Mouse (Mus musculus) embryonic facial prominence, embryonic 15.5 days (tissue): ENCODE results near the gene Slc44a1. TPM values are rescaled to one million over a fixed set of nuclear protein-coding genes. Genes with fewer than 3 reads are reported as not detected.

Source experiments
- ATAC-seq: fragments of 200-750 bp; cut with Nextera tagmentation; 2 replicates; pipeline ENCODE4 v1.8.0; 2017; ENCODE audit warnings: low read depth, moderate TSS enrichment; ENCODE audit not compliant: insufficient number of reproducible peaks, low FRiP score, low TSS enrichment
- H3K27ac ChIP-seq: fragments of 300-500 bp; sonication (generic); replicated peaks from 2 replicates; pipeline ENCODE4 v1.5.1; 2015; ENCODE audit warnings: mild to moderate bottlenecking, inconsistent platforms
- H3K27me3 ChIP-seq: fragments of 300-500 bp; sonication (generic); 2 replicates; pipeline ENCODE4 v1.6.1; 2015; ENCODE audit warnings: inconsistent platforms
- H3K36me3 ChIP-seq: fragments of 300-500 bp; sonication (generic); 2 replicates; pipeline ENCODE4 v1.6.1; 2015; ENCODE audit warnings: mild to moderate bottlenecking, inconsistent platforms
- H3K4me1 ChIP-seq: fragments of 300-500 bp; sonication (generic); 2 replicates; pipeline ENCODE4 v1.6.1; 2015; ENCODE audit warnings: inconsistent platforms
- H3K4me2 ChIP-seq: fragments of 300-500 bp; sonication (generic); replicated peaks from 2 replicates; pipeline ENCODE4 v1.6.1; 2015; ENCODE audit warnings: mild to moderate bottlenecking, inconsistent platforms
- H3K4me3 ChIP-seq: fragments of 300-500 bp; sonication (generic); replicated peaks from 2 replicates; pipeline ENCODE4 v1.5.1; 2015; ENCODE audit warnings: mild to moderate bottlenecking, inconsistent platforms
- H3K9ac ChIP-seq: fragments of 300-500 bp; sonication (generic); 2 replicates; pipeline ENCODE4 v1.6.1; 2015; ENCODE audit warnings: inconsistent platforms
- H3K9me3 ChIP-seq: fragments of 300-500 bp; sonication (generic); replicated peaks from 2 replicates; pipeline ENCODE4 v1.6.1; 2016; ENCODE audit warnings: inconsistent platforms
- WGBS: fragments of 180-500 bp; shearing (Covaris S2); methylation state at CpG from one replicate; pipeline ENCODE4 v1.1.7; 2015; 5-methylcytosine and 5-hydroxymethylcytosine counted together
- polyA plus RNA-seq: library from polyadenylated mRNA; unstranded; fragments of >200 nt; fragmentation: Nextera tagmentation; extraction: Ambion mirVana; gene quantifications from 2 replicates; pipeline ENCODE4 v1.2.1, GENCODE M21; 2015

Gene Slc44a1
- polyA plus RNA-seq = 47.9 and 48.2 TPM in 2 replicates

GRCm38 (mm10) chr4:53440010-53440815 lies at the start of gene Slc44a1:
TSS of gene Slc44a1 (plus strand) at chr4:53440413.
- Histone ChIP-seq H3K27ac (peak within 1 kb of the TSS; percentile 87), H3K4me1 (peaks cover 29% of the 10 kb centered on the region), H3K27me3 (no peaks in the 10 kb centered on the region), H3K36me3 (no peaks in the 10 kb centered on the region), H3K4me3 (peak within 1 kb of the TSS; percentile 88), H3K9me3 (no peaks in the 10 kb centered on the region), H3K4me2 (peak within 1 kb of the TSS; percentile 96), H3K9ac (peak within 1 kb of the TSS; percentile 85)
- ATAC-seq = peak; percentile 96
- under 1% methylated on average over 62 of the region's 122 CpGs for WGBS

- Histone ChIP-seq H3K4me1 (no peaks in the 10 kb centered on the region), H3K4me3 (no peak overlapping the region), H3K4me2 (no peak overlapping the region), H3K36me3 (no peaks in the 10 kb centered on the region), H3K9ac (no peak overlapping the region), H3K9me3 (no peaks in the 10 kb centered on the region), H3K27ac (no peak overlapping the region), H3K27me3 (no peaks in the 10 kb centered on the region)
- 75% methylated on average over 3 of the region's 3 CpGs for WGBS
- ATAC-seq = no peak
Measured at GRCm38 (mm10) chr4:53395002-53395401, 45.2 kb upstream of the Slc44a1 start.

- H3K9me3 ChIP-seq = no peaks in the 10 kb centered on the region
- 80% methylated on average over 11 of the region's 11 CpGs for WGBS
Measured at GRCm38 (mm10) chr4:53396623-53397192, 43.5 kb upstream of the Slc44a1 start.

GRCm38 (mm10) chr4:53397280-53398117 lies 42.7 kb upstream of the Slc44a1 start:
- Histone ChIP-seq H3K9ac (no peak overlapping the region), H3K27me3 (no peaks in the 10 kb centered on the region), H3K4me1 (no peaks in the 10 kb centered on the region), H3K9me3 (no peaks in the 10 kb centered on the region), H3K27ac (no peak overlapping the region), H3K4me2 (no peak overlapping the region), H3K4me3 (no peak overlapping the region), H3K36me3 (no peaks in the 10 kb centered on the region)
- no peak for ATAC-seq
- WGBS = 52% methylated on average over 4 of the region's 4 CpGs

More at GRCm38 (mm10) chr4:53396623-53397192, 43.5 kb upstream of the Slc44a1 start:
- Histone ChIP-seq H3K4me2 (no peak overlapping the region), H3K9ac (no peak overlapping the region), H3K27ac (no peak overlapping the region), H3K4me1 (no peaks in the 10 kb centered on the region), H3K27me3 (no peaks in the 10 kb centered on the region), H3K4me3 (no peak overlapping the region), H3K36me3 (no peaks in the 10 kb centered on the region)
- no peak for ATAC-seq

GRCm38 (mm10) chr4:53398561-53398960 lies 41.7 kb upstream of the Slc44a1 start:
- Histone ChIP-seq H3K36me3 (no peaks in the 10 kb centered on the region), H3K4me2 (no peak overlapping the region), H3K4me1 (no peaks in the 10 kb centered on the region), H3K27me3 (no peaks in the 10 kb centered on the region), H3K9ac (no peak overlapping the region), H3K9me3 (no peaks in the 10 kb centered on the region), H3K4me3 (no peak overlapping the region), H3K27ac (no peak overlapping the region)
- 54% methylated on average over 5 of the region's 5 CpGs for WGBS
- no peak for ATAC-seq

- Histone ChIP-seq H3K27me3 (no peaks in the 10 kb centered on the region), H3K4me2 (no peak overlapping the region), H3K4me3 (no peak overlapping the region), H3K4me1 (no peaks in the 10 kb centered on the region), H3K27ac (no peak overlapping the region), H3K9ac (no peak overlapping the region), H3K36me3 (no peaks in the 10 kb centered on the region), H3K9me3 (no peaks in the 10 kb centered on the region)
- no peak for ATAC-seq
- WGBS = 74% methylated on average over 1 of the region's 1 CpGs
Measured at GRCm38 (mm10) chr4:53399428-53399827, 40.8 kb upstream of the Slc44a1 start.

GRCm38 (mm10) chr4:53403386-53403785 lies 36.8 kb upstream of the Slc44a1 start:
- no peak overlapping the region for H3K4me2 ChIP-seq
- H3K27me3 ChIP-seq = no peaks in the 10 kb centered on the region
- no peaks in the 10 kb centered on the region for H3K36me3 ChIP-seq
- H3K9ac ChIP-seq = no peak overlapping the region
- H3K9me3 ChIP-seq = no peaks in the 10 kb centered on the region
- no peak for ATAC-seq
- WGBS = 81% methylated on average over 12 of the region's 12 CpGs
- no peak overlapping the region for H3K27ac ChIP-seq
- H3K4me1 ChIP-seq = no peaks in the 10 kb centered on the region
- H3K4me3 ChIP-seq = no peak overlapping the region

GRCm38 (mm10) chr4:53404431-53404925 lies 35.7 kb upstream of the Slc44a1 start:
- Histone ChIP-seq H3K4me2 (no peak overlapping the region), H3K27me3 (no peaks in the 10 kb centered on the region), H3K9ac (no peak overlapping the region), H3K36me3 (no peaks in the 10 kb centered on the region), H3K27ac (no peak overlapping the region), H3K4me1 (0 out of 2 replicates have a peak, but pooled peaks cover under 1% of the 10 kb centered on the region), H3K9me3 (no peaks in the 10 kb centered on the region), H3K4me3 (no peak overlapping the region)
- 89% methylated on average over 6 of the region's 6 CpGs for WGBS
- no peak for ATAC-seq

- H3K27me3 ChIP-seq = no peaks in the 10 kb centered on the region
Measured at GRCm38 (mm10) chr4:53406866-53407265, 33.3 kb upstream of the Slc44a1 start.

GRCm38 (mm10) chr4:53408821-53409220 lies 31.4 kb upstream of the Slc44a1 start:
- H3K4me2 ChIP-seq = no peak overlapping the region
- no peaks in the 10 kb centered on the region for H3K36me3 ChIP-seq
- ATAC-seq = no peak
- WGBS = 48% methylated on average over 8 of the region's 8 CpGs
- no peak overlapping the region for H3K9ac ChIP-seq
- no peaks in the 10 kb centered on the region for H3K27me3 ChIP-seq
- no peak overlapping the region for H3K27ac ChIP-seq
- peaks cover 11% of the 10 kb centered on the region; the same call in 1 of the 2 replicates for H3K4me1 ChIP-seq
- H3K4me3 ChIP-seq = no peak overlapping the region
- H3K9me3 ChIP-seq = no peaks in the 10 kb centered on the region

More at GRCm38 (mm10) chr4:53406866-53407265, 33.3 kb upstream of the Slc44a1 start:
- Histone ChIP-seq H3K27ac (no peak overlapping the region), H3K36me3 (no peaks in the 10 kb centered on the region), H3K4me2 (no peak overlapping the region), H3K4me1 (peaks cover 7% of the 10 kb centered on the region; the same call in 1 of the 2 replicates), H3K9ac (no peak overlapping the region), H3K9me3 (no peaks in the 10 kb centered on the region), H3K4me3 (no peak overlapping the region)
- no peak for ATAC-seq
